Mouse (Mus musculus) ES-CJ7 (cell line): ENCODE results near the gene Ippk.

ENCODE experiments used
- DNase-seq: peaks from one replicate; pipeline ENCODE4 v3.0.0; 2011; ENCODE audit warnings: low read depth, low spot score

Ippk gene

DNA sequence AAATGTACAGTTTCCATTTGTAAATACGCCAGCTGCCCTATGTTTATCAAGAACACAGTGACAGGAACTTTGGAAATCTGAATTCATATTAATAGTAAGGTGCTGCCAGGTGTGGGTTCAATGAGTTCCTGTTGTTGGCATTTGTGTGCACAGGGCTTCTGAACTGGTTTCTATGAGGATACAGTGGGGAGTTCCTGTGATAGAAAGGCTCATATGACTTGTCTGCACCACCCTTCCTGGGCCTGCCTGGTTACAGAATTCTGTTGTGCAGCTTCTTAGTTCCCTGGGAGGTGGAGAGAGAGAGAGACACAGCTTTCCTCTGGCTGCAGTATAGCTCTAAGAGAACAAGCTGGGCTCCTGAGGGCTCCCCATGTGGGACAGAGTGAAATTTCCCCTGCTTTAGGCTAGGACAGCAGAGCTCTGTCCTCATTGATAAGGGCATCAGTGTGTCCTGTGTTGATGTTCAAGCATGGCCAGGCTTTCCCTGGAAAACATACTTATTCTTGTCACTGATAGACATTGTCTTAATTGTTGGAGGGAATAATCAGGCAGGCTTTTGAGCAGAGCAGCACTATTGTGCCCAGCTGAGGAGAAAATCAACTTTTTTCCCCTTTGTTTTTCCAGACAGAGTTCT is 7.1 kb downstream of the Ippk start:
- DNase-seq = no peak

GRCm38 (mm10) chr13:49430529-49430928 is 9.5 kb downstream of the Ippk start:
- DNase-seq = no peak

- no peak for DNase-seq
Measured at GRCm38 (mm10) chr13:49433268-49434029, 12.4 kb downstream of the Ippk start.

GRCm38 (mm10) chr13:49435745-49436144 is 14.7 kb downstream of the Ippk start:
- DNase-seq = no peak

DNA sequence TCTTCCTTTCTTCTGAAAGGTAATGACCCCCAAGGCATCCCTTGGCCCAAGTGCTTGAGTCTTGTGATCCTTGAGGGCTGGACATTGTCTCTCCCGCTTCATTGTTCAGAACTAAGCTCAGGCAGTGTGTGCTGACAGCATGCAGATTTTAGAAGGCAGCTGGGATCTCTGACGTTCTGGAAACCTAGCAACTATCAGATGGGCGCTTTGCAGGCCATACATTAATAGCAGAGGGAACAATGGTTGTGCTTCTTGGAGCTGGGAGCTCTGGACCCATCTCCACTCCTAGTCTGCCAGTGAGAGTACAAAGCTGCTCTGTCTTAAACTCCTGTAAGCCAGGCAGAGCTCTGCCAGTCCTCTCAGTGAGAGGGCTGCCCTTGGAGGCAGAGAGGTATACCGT is 15.1 kb downstream of the Ippk start:
- DNase-seq = no peak

GRCm38 (mm10) chr13:49444451-49444850 is 23.4 kb downstream of the Ippk start:
- DNase-seq = no peak

DNA sequence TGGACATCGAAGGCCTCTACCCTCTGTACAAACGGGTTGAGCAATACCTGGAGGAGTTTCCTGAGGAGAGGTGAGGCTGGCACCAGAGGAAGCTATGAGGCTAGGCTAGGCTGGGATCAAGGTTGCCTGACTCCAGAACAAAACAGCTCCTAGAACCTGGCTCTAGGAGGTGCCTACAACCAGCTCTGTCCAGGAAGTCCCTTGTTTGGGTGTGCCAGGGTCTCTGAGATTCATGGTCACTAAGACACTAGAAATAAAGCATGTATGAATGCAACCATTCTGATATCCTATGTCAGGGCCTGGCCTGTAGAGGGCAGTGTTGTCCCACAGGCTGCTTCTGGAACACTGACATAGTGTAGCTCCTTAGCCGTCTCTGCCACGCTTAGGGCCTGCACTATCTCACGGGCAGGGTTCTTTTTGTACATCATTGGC is 28.3 kb downstream of the Ippk start:
- peak; percentile 71 for DNase-seq

DNA sequence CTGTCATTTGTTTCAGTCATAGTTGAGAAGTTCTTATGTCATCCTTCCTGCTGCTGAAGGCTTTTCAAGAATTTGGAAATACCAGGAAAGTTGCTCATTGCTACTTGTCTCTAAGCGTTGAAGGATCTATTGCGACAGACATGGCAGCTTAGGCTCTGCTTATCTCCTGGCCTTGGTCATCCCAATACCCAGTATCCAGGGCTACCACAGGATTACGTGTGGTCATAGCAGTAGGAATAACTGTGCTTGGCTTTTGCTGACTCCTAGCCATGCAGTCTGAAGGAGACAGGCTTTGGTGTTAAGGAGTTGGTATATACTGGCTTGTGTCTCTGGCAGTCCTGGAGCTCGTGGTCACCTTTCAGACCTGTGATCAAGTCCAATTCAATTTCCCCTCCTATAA is 39.2 kb downstream of the Ippk start:
- DNase-seq = no peak

GRCm38 (mm10) chr13:49460692-49461414 is 39.8 kb downstream of the Ippk start:
- DNase-seq = no peak

DNA sequence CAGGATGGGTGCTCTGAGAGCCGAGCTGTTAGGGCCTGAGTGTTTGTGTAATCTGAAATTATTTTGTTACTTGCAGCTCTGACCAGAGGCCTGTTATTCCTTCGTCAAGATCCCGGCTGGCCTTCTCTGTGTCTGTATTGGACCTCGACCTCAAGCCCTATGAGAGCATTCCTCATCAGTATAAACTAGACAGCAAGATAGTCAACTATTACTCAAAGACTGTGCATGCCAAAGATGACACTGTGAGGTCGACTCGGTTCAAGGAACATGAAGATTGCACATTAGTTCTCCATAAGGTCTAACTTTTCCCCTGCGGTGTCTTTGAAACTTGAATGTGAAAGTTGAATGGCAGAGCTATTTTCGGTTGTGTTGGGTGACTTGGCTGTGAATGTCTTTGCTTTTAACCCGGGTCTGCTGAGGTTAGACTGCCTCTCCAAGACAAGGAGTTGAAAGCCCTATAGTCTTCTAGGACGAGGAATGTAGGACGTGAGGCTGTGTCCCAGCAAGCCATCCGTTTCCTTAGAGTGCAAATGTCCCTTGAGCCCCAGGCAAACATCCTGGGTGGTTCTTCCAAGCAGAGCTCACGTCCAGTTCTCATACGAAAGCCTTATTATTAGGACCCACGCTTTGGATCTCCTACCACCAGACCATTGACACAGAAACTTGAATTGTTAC is 40.5 kb downstream of the Ippk start:
- no peak for DNase-seq

- DNase-seq = no peak
Measured at GRCm38 (mm10) chr13:49462921-49463320, 41.9 kb downstream of the Ippk start.

- no peak for DNase-seq
Measured at GRCm38 (mm10) chr13:49465875-49466274, 44.8 kb downstream of the Ippk start.

- no peak for DNase-seq
Measured at GRCm38 (mm10) chr13:49466393-49467075, 45.5 kb downstream of the Ippk start.

- no peak for DNase-seq
Measured at GRCm38 (mm10) chr13:49467585-49467984, 46.5 kb downstream of the Ippk start.

DNA sequence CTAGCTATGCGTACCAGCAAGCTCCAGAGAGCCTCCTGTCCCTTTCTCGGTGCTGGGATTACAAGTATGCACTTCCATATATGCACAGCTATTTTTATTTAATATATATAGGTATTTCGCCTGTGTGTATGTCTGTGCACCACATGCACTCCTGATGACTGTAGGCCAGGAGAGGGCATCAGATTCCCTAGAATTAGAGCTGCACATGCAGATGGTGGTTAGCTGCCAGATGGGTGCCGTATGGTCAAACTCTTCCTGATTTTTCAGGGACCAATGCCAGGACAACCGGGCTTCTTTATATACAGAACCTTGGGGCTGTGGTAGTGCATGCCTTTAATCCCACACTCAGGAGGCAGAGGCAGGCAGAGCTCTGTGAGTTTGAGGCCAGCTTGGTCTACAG is 48.0 kb downstream of the Ippk start:
- no peak for DNase-seq

- DNase-seq = no peak
Measured at GRCm38 (mm10) chr13:49470319-49470718, 49.3 kb downstream of the Ippk start.

DNA sequence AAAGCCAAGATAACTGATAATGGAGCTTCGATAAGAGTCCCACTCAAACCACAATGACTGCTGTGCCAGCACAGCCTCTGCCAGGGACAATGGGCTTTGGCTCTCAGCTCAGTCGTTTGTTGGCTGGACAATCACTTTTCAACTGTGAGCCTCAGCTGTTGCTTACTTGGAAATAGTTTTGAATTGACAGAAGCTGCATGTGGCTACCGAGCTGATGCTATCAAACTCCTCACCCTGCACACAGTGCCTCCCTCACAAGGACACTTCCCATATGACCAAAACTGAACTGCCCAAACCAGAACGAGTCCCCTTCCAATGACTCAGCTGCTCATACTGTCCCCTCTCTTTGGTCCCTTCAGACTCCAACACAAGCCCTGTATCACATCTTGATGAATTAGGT is 49.8 kb downstream of the Ippk start:
- DNase-seq = no peak

DNA sequence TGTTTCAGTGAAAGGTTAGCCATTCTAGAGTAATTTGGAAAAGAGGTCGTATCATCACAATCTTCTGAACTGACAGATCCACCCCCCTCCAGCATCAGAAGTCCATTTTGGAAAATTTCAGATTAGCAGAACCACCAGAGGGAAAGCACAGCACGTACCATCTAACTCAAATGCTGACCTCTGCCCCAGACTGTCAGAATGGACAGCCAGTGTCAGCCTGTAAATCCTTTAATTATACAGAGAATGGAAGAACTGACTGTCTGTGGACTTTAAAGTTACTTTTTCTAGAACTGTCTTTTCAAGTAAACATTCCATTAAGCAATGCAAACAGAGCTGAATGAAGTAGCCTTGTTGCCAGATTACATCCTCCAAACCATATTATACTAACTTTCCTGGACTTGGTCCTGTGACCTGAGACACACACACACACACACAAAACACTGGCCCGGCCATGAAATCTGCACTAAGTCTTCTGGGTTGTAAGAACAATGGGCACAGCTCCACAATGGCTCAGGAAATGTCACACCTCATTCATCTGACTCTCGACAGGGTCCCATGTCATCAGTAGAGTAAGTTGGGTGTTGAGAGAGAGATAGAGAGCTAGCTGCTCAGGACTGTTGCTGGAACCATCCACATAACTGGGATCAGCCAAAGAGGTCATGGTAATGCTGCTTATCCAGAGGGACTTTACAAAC is 51.1 kb downstream of the Ippk start:
- no peak for DNase-seq

GRCm38 (mm10) chr13:49472676-49473005 is 51.6 kb downstream of the Ippk start:
- no peak for DNase-seq

- no peak for DNase-seq
Measured at GRCm38 (mm10) chr13:49477887-49478286, 56.8 kb downstream of the Ippk start.

DNA sequence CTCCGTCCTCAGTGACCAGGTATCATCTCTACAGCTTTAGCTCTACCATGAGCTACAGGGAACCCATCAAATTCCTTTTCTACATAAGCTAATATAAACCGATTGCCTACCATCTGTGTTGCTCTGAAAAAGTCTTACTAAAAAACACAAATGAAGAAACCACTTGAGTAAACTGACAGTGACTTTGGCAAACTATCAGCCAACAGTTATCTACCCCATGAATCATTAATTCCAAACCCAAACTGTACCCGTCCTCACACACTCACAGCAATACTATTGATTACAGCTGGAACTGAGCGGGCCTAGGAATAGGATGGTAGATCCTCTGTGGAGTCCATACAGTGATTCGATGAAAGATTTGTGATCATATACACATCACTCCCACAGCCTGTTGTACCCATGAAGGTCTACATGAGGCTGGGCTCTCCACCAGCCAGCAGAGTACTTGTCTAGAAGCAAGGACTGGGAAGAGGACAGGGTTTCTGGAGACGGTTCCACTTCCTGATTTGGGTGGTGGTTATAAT is 57.9 kb downstream of the Ippk start:
- no peak for DNase-seq
